Mouse (Mus musculus) 416B (cell line): ENCODE results near the gene Fam84b.
"Not testable (repeated sequence)": the region's sequence is repeated elsewhere in the genome, so short reads cannot be mapped to it uniquely, and the experiment has no call there.

Source experiments
- DNase-seq: peaks from one replicate; pipeline ENCODE4 v3.0.0; 2011; ENCODE audit warnings: low read depth

Fam84b gene

DNA sequence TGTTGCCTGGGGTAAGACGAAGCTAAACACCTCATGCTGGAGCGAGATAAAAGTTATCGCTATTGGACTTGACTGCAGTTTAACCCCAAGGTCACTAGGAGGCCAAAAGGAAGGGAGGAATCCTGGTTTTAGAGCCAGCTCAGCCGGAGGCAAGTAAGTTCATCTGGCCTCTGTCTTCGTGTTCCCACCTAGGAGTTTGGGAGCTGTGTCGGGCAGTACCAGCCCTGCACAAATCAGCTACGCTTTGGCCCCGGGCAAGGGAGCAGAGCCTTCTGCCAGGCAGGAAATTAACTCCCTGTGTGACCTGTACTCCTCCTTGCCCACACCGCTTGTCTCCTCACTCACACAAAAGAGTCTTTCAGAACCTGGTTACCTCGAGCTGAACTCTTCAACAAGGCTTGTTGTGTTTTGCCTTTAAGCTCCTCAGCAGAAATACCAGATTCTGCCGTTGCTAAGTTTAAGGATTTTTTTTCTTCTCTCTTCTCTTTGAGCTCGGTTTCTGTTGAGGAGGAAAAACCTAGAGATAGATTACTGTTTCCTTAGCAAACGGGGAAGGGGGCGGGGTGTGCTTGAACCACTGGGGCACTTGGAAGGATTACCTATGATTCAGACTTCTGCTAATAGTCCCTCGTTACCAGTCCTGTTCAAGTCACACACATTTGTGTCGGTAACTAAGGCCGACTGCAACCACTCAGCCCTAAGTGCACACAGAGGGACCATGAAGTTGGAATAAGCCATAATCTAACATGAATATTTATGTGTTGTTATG lies at the start of gene Fam84b:
Fam84b (minus strand) TSS at position 548 of the 769 bp plus-strand sequence.
- peak; percentile 74 for DNase-seq

DNA sequence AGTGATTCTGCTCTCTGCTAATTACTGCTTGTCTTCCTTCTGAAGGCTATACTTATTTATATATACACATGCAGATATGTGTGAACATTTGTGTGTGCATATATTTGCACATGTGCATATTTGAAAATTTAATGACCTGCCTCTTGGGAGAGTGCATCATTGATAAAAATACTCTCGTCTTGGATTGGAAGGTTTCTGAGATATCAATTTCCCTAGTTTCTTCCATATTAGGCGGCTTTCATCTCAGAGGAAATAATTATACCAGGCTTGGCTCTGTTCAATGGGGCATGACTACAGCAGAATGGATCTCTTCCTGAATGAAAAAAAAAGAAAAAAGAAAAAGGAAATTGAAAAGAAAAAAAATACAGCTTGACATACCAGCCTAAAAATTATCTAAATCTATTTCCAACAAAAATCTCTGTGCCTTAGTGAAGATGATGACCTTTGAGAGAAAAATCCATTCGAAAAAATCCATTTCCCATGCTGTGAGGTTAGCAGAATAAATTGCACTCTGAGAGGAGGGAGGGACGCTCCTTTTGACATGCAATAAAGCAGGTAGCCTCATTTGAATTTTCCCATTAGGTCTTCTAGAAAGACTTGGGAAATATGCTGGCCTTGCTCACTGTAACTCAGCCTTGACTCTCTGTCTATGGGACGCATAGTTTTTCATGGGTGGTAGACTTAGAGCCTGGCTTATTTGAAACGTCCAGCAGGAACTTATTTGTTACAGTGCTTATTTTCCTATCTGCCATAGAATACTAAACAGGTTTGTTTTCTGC lies 44.8 kb upstream of the Fam84b start:
- DNase-seq: no peak

DNA sequence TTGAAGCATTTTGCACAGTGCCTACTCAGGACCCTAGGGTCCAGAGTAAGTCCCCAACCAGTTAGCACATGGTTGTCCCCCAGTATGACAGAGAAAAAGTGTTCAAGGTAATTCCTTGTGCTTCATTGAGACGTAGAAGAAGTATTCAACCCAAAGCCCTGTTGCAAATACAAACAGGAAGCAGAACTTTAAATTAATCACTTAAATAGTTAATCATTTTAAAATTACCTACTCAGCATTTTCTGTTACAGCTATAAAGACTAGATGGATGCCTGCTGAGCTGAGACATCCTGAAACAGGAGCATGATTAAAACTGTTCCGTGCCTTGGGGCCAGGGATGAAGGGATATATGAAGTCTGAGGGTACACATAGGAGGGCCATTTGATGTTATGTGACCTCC lies 42.5 kb upstream of the Fam84b start:
- no peak for DNase-seq

DNA sequence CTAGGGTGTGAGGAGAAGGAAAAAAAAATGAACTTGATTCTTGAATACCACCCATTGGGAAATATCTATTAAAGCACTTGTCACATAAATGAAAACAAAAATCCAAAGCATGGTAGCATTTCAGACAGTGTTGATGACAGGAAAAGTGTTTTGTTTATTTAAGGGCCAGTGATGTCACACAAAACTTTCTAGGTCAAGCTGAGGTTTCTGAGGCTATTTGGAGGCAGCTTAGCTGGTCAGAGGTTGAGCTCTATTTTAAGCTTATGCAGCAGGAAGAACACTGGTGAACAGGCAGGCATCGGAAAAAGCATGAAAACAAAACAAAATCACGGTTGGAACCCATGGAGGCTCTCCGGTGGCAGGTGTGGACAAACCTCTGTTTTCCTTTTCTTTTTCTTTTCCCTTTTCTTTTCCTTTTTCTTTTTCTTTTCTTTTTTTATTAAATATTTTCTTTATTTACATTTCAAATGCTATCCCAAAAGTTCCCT lies 39.4 kb upstream of the Fam84b start:
- peak; percentile 23 for DNase-seq

DNA sequence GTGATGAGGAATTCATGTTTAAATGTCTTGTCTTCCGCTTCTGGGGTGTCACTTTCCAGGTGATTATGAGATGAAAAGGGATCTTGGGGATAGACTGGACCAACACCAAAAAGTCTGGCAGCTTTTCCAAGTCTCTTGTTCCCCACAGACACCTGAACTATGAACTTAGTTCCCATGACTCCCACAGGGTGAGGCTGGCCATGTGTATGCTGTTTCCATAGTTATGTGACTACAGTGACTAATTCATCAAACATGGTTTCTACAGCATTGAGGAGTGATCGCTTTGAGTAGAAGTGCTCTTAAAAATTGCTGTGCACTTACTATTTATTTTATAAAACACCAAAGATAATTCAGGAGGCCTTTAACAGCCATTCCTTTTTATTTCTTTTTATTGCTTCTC lies 35.1 kb upstream of the Fam84b start:
- no peak for DNase-seq

DNA sequence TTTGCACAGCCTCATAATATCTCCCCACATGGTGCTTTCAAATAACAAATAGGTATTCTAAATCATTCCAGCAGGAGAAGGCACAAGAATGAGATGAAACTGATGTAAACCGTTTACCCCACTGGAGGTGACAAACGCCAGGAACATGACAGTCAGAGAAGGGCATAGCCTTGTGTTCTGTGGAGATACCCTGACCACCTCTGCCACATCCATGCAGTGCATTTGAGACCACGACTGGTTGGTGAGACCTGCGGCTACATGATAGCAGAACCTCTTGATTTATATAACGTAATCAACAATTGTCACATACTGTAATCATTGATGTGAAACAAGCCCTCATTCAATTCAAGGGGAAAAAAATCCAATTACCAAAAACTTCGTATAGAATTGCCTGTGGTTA lies 22.1 kb upstream of the Fam84b start:
- DNase-seq: no peak

DNA sequence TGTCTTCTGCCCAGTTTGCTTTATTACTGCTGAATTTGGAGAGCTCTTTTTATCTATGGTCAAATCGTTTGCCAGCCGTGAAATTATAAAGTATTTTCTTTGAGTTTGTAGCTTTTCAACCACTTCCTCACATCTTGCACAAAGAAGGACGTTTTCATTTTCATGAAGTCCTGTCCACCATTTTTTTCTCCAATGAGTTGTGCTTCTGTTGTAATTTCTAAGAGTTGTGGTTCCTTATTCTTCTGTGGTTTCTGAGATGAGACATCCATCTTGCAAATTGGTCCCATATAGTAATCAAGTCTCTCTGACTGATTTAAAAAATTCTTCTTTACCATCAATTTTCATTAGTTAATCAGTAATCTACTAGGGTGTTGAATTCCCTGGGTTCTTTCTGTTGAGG lies 8.8 kb upstream of the Fam84b start:
- peak; percentile 21 for DNase-seq

DNA sequence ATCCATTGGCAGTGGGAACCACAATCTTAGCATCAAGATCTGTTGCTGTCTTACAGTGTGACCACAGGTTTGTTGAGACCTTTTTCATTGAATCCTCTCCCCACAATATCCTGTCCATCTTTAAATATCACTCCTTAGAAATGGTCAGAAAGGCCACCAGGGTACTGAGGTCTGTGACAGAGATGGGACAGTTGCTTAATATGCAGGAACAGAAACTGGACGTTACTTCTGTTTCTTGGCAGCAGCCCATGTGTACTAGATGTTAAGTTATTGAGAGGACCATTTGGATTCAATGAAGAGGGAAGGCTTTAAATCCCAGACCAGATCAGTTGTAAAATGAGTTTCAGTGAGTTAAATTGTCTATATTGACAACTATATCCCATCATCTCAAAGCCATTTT lies 1.5 kb upstream of the Fam84b start:
- DNase-seq: peak; percentile 19

DNA sequence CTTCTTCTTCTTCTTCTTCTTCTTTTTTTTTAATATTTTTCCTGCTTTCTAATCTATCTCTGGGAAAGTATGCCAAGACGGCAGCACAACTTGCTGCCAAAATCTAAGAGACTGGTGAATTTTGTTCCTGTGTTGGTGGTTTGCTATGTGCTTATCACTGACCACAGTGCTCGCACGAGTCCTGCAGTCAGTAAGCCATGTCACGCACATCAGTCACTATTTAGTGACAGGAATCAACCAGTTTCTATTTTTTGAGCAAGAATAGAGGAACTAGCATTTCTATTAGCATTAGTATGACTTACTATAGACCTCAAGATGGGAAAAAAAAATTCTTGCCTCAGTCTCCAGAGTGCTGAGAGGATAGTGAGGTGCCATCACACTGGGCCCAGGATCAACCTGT lies 573 bp upstream of the Fam84b start:
- DNase-seq: peak; percentile 76

DNA sequence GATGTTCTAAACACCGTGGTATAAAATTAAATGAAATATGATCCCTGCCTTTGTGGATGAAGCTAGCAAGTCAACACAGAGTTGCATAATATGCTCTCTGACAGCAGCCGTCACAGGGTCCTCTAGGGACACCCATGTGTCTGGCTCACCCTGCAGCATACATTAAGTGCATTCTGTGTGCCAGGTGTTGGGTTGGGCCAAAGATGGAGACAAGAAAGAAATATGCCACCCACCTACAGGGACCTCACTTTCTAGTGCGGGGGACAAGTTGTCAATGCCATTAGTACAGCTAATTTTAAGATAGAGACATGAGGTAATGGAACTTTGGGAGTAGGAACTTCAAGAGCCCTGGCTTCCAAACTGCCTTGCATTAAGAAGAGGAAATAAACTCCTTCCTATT lies 4.9 kb downstream of the Fam84b start:
- DNase-seq: peak; percentile 15

DNA sequence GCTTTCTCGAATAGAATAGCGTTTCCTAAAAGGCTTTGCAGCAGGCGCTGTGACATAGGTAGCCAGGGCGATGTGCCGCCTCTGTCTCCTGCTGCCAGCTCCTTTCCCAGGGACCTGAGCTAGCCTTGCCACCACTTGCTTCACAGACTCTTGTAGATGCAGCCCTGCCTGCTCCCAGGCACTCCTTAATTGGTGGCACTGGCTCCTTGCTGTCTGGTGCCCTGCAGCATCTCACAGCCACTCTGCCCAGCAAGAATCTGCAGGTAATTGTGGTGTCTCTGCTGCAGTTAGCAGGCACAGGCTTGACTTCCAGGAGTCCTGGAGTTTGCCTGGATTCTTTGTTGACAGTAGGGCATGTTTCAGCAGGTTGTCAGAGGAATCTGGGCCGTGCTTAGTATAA lies 7.3 kb downstream of the Fam84b start:
- DNase-seq: no peak

DNA sequence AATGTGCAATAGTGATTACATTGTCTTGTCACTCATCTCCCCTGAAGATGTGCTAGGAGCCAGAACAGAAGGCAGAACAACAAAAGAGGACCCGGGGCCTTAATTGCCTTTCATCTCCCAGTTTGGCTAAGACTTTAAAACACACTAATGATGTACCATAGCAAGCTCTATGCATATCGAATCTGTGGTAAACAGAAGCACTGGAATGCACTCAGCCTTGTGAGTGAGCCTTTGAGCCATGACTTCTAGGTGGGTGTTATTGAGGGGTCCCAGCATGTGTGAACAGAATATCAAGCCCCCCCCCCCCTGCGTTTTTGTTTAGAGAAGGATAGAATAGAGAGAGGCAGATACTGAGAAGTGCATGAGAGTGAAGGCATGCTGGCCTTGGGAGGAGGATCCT lies 7.7 kb downstream of the Fam84b start:
- no peak for DNase-seq

DNA sequence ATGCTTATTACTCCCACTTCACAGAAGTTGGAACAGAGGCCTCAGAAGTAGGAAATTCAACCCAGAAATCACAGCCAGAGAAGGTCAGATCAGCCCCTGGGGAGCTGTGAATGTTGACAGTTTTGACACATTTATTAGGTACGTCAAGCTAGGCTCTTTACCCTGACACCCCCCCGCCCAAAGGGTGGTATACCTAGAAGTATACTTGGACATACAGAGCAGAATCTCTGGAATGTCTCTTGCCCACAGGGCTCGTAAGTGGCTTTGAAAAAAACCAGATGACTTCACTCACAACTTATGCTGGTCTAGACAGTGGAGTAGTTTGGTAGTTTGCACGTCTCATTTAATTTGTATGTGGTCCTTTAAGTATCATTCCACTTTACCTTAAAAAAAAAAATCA lies 11.8 kb downstream of the Fam84b start:
- DNase-seq: no peak

DNA sequence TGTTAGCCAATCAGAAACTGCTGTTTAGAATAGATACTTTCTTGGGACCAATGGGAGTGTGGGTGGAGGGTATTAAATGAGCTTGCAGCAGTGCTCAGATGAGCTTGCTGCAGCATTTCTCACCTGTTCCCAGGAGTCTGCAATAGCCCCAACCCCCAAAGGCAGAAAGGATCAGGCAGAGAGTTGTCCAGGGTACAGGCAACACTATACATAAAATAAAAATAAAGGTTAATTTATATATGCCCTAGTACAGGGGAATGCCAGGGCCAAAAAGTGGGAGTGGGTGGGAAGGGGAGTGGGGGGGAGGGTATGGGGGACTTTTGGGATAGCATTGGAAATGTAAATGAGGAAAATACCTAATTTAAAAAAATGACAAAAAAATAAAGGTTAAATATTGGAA lies 12.3 kb downstream of the Fam84b start:
- not testable (repeated sequence) for DNase-seq

DNA sequence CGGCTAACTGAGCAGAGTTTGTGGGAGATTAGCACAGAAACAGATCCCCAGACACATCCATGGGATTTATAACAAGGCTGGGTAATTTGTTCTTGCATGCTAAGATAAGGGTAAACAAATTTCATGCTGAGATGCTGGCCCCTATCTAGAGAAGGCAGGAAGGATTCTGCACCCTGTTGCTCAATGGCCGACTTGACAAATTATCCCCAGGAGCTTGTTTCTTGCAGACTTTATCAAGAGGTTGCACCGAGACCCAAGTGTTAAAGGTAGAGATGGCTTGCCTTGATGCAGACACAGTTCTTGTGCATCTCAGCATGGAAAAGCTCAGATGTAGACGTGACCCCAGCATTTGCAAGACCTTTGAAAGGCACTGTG lies 13.3 kb downstream of the Fam84b start:
- DNase-seq: no peak

DNA sequence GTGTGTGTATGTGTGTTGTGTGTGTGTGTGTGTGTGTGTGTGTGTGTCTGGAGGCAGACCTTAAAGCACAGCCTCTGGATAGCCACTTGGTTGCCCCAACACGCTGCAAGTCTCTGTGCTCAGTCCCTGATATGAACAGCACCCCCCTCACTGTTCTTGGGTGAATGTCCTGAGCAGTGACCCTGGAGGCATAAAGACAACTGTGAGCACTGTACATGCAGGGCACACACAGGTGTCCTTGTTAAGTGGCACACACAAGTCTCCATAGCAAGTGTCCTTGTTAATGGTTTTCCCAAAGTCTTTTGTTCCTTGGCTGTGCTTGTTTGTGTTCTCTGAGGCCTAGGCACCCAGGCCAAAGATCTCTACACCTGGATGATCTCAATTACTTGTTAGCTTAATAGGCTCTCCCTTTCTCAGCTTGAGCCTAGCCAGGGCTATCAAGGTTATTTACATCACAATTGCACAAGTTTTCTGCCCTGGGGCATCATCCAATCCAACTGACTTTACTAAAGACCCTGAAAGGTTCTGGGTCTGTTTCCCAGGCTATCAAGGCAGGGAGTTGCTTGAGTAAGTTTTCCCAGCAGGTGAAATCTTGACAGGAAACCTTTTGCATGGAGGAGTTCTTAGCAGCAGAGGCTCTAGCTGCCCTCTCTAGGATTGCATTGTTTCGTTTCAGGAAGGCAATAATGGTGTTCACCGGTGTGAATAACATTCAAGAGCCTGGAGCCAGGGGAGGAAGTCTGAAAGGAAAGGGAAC lies 13.9 kb downstream of the Fam84b start:
- DNase-seq: no peak

DNA sequence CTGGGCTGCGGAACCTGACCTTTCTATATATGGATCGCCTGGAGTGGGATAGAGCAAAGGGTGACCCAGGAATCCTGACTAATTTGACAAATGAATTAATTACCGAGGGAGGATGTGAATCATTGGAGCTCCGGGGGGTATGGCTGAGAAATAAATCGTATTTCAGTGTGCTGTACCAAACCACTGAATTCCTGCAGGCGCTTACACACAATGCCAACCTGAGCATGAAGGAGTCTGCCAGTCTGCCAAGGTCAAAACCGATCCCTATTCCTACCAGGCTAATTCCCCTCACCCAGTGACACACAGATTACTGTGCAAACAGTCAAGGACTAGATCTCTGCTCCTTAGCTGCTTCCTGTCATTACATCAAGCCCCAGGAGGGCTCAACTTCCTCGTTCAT lies 15.4 kb downstream of the Fam84b start:
- no peak for DNase-seq

DNA sequence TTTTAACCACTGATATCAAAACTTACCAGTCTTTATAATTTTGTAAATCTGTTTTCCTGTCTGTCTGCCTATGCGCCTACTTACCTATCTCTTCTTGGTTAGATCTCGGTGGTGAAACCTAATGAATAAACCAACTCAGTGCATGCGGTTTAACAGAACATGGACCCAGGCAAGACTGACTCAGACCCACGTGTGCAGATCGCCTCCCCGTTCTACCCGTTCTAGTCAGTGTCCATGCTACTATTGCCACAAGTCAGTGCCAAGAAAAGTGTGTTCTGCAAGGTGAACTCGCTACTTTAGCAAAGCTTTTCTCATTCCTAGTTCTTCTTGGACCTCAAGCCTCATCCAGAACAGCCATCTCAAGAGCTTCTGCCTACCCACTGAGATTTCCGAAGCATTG lies 15.9 kb downstream of the Fam84b start:
- no peak for DNase-seq

DNA sequence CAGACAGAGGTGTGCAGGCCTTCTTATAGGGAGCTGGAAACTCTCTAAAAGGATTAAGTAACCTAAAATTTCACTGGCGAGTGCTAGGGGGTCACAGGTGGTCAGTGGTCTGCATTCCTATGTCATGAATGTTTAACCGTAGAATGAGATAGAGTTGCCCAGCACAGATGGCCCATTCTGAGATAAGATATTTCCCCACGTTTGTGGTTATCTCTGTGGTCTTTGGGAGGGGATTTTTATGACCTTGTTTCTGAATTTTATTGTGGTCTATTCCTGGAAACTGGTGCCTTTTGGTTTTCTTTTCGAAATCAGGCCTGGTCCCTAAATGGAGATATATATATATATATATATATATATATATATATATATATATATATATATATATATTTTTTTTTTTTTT lies 17.3 kb downstream of the Fam84b start:
- peak; percentile 90 for DNase-seq

DNA sequence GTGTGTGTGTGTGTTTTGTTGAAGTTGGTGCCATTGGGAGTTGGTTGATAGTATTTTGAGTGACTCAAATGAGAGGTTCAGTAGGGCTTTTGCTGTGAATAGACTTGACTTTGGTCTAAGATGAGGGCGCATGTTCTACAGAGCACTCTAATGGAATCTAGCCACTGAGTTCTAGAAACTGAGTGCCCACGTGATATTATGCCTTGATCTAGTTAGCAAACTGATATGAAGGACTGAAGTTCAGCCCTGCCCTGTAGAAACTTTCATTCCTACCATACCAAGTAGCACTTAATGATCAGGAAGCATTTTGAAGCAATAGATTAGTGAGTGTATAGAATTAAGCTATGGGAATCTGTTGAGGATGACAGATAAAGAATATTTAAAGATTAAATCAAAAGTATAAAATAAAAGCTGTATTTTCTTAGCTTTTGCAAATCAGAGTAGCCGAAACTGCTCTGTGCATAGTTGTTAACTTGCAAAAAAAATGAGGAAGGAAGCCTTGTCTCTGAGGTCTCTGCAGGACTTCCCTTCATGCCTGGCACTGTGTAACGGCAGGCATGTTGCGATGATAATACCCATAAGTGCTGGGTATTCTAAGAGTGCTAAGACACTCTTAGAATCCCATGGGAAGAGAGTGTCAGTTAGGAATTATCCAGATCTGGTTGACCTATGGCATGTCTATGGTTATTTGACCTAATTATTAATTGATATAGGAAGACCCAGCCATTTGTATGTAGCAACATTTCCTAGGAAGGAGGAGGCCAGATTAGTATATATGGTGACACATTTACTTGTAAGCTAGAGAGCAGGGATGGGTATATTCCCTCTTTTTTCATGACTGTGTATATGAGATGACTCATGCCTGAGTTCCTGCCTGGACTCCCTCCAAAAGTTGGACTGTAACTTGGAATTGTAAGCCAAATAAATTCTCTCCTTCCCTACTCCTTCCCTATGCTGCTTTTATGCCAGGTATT lies 18.7 kb downstream of the Fam84b start:
- peak; percentile 77 for DNase-seq

DNA sequence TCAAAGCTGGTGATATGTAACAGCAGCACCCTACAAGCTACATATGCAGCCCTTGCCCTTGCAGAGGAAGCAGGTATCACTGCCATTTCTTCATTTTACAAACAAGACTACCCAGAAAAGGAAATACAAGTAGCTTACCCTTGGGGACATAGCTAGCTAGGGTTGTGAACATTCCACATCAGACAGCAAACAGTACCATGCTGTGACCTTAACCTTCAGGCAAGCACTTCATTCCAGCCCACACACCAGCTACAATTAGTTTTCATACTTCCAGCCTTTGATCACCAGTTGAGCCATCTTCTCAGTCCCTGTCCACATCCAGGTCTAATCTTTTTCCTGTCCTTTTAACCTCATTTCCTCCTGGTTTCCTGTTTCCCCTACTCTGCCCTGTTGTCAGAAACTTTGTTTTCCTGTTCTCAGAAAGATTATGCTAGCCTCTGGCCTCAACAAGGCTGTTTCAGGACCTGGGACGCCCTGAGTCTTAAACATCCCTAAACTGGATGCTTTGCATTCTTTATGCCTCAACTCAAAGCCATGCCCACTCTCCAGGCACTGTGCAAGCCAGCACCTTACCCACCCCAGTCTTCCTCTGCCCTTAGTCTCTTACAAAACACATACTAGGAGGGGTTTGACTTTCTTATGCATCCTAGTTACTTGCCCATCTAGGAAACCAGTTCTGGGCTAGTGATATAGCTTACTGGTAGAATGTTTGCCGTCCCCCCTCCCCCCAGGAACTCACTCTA lies 19.9 kb downstream of the Fam84b start:
- DNase-seq: no peak
